Mouse (Mus musculus): ENCODE measurements around the gene Rsph6a. TPM values are rescaled to one million over a fixed set of nuclear protein-coding genes. Genes with fewer than 3 reads are reported as not detected.
A peak's percentile ranks its signal among the peaks of the same experiment; 100 is the strongest.
"Not testable (repeated sequence)": the region's sequence is repeated elsewhere in the genome, so short reads cannot be mapped to it uniquely, and the experiment has no call there.

Gene Rsph6a
- polyA plus RNA-seq, 1 experiment = not detected

DNA sequence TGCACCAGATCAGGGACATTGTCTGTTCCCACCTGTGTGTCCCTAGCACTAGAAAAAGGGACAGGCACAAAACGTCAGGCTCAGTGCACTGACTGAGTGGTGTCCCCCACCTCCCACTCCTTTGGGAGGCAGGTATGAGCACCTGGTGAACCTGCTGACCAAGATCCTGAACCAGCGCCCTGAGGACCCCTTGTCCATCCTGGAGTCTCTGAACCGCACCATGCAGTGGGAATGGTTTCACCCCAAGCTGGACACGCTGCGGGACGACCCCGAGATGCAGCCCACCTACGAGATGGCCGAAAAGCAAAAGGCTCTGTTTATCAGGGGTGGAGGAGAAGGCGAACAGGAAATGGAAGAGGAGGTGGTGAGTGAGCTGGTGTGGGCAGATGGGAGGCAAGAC, 2.9 kb downstream of the Rsph6a start:
- no peaks in the 10 kb centered on the region for H3K4me1 ChIP-seq (ENCODE audit: control insufficient read depth, insufficient read depth, low read length)
- H3K4me3 ChIP-seq (ENCODE audit: insufficient read depth, low read length) = no peak overlapping the region
- H3K27ac ChIP-seq (ENCODE audit: insufficient read depth, low read length) = no peak overlapping the region
- no peak for TF ChIP-seq POLR2A (IDR thresholded peaks at IDR 0.05; ENCODE audit: low read depth, low read length)
- no peak for TF ChIP-seq CTCF (IDR thresholded peaks at IDR 0.05; ENCODE audit: borderline replicate concordance, insufficient read depth, low read length)

DNA sequence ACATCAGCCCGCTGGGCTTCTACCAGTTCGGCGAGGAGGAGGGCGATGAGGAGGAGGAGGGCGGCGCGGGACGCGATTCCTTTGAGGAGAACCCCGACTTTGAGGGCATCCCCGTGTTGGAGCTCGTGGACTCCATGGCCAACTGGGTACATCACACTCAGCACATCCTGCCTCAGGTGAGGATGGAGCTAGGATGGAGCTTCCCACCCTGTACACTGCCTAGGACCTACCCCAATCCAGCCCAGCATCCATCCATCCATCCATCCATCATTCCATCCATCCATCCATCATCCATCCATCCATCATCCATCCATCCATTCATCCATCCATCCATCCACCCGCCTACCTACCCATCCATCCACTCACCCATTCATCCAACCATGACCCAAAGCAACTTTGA, 11.4 kb downstream of the Rsph6a start:
- H3K4me3 ChIP-seq (ENCODE audit: insufficient read depth, low read length) = no peak overlapping the region
- H3K4me1 ChIP-seq (ENCODE audit: control insufficient read depth, insufficient read depth, low read length) = no peaks in the 10 kb centered on the region
- H3K27ac ChIP-seq (ENCODE audit: insufficient read depth, low read length) = no peak overlapping the region
- TF ChIP-seq CTCF (IDR thresholded peaks at IDR 0.05; ENCODE audit: borderline replicate concordance, insufficient read depth, low read length) = no peak
- no peak for TF ChIP-seq POLR2A (IDR thresholded peaks at IDR 0.05; ENCODE audit: low read depth, low read length)

DNA sequence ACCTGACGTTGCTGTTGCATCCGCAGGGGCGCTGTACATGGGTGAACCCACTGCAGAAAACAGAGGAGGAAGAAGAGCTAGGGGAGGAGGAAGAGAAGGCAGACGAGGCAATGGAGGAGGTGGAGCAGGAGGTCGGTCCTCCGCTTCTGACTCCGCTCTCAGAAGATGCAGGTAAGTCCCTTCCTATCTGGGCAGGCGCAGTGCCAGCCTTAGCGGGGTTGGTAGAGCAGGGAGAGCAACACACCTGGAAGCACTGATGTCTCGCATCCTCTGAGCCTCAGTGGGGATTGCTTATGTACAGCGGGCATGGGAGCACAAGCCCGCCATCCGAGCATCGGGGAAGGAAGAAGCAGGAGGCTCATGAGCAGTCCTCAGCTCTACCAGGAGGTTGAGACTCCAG, 12.6 kb downstream of the Rsph6a start:
- TF ChIP-seq CTCF (IDR thresholded peaks at IDR 0.05; ENCODE audit: borderline replicate concordance, insufficient read depth, low read length) (no peak), POLR2A (IDR thresholded peaks at IDR 0.05; ENCODE audit: low read depth, low read length) (no peak)
- Histone ChIP-seq H3K4me1 (ENCODE audit: control insufficient read depth, insufficient read depth, low read length) (no peaks in the 10 kb centered on the region), H3K4me3 (ENCODE audit: insufficient read depth, low read length) (no peak overlapping the region), H3K27ac (ENCODE audit: insufficient read depth, low read length) (no peak overlapping the region)

DNA sequence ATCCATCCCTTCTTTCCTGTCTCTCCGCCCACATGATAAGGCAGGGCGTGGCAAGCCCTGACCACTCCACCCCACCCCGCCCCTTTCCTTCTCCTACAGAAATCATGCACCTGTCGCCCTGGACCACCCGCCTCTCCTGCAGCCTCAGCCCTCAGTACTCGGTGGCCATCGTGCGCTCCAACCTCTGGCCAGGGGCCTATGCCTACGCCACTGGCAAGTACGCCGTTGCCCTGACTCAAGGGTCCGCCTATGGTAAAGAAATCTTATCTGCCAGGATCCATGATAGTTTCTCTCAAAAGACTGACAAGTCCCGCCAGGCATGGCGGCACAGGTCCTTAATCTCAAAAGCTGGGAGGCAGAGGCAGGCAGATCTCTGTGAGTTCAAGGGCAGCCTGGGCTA, 13.4 kb downstream of the Rsph6a start:
- H3K27ac ChIP-seq (ENCODE audit: insufficient read depth, low read length) = no peak overlapping the region
- TF ChIP-seq POLR2A (IDR thresholded peaks at IDR 0.05; ENCODE audit: low read depth, low read length) (no peak), CTCF (IDR thresholded peaks at IDR 0.05; ENCODE audit: borderline replicate concordance, insufficient read depth, low read length) (no peak)
- H3K4me1 ChIP-seq (ENCODE audit: control insufficient read depth, insufficient read depth, low read length) = no peaks in the 10 kb centered on the region
- H3K4me3 ChIP-seq (ENCODE audit: insufficient read depth, low read length) = no peak overlapping the region

DNA sequence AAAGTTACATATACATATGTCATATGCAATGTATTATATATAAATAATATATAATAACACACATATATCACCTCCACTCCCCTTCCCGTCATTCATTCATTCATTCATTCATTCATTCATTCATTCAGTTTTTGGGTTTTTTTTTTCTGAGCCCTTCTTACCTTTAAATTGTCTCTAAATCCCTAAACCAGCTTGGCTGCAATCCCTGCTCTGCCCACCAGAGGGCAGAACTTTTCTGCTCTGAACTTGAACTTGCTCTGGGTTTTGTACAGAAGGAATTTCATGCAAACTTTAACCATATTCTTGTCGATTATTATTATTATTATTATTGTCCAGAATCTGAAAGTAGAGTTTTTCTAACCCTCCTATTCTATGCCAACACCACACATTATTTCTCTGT, 14.2 kb downstream of the Rsph6a start:
- no peaks in the 10 kb centered on the region for H3K4me1 ChIP-seq (ENCODE audit: control insufficient read depth, insufficient read depth, low read length)
- H3K4me3 ChIP-seq (ENCODE audit: insufficient read depth, low read length) = no peak overlapping the region
- TF ChIP-seq CTCF (IDR thresholded peaks at IDR 0.05; ENCODE audit: borderline replicate concordance, insufficient read depth, low read length) (0 out of 2 replicates have a peak, but pooled peaks have one; percentile 27), POLR2A (IDR thresholded peaks at IDR 0.05; ENCODE audit: low read depth, low read length) (no peak)

DNA sequence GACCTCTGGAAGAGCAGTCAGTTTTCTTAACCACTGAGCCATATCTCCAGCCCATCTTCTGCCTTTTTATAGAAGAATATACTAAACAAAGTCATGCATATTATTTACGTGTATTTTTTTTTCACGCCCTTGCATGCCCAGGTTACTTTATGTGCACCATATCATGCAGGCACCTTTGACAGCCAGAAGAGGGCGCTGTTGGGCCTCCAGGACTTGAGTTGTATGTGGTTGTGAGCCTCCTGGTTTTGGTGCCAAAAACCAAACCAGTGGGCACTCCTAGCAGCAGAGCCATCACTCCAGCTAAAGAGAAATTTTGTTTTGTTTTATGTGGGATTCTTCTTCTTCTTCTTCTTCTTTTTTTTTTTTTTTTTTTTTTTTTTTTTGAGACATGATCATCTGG, 15.0 kb downstream of the Rsph6a start:
- Histone ChIP-seq H3K4me3 (ENCODE audit: insufficient read depth, low read length) (no peak overlapping the region), H3K27ac (ENCODE audit: insufficient read depth, low read length) (no peak overlapping the region), H3K4me1 (ENCODE audit: control insufficient read depth, insufficient read depth, low read length) (no peaks in the 10 kb centered on the region)
- TF ChIP-seq POLR2A (IDR thresholded peaks at IDR 0.05; ENCODE audit: low read depth, low read length) = no peak
- peak; percentile 27; the same call in 1 of the 2 replicates for TF ChIP-seq CTCF (IDR thresholded peaks at IDR 0.05; ENCODE audit: borderline replicate concordance, insufficient read depth, low read length)

More for the DNA sequence above, 14.2 kb downstream of the Rsph6a start:
- H3K27ac ChIP-seq (ENCODE audit: insufficient read depth, low read length) = no peak overlapping the region

DNA sequence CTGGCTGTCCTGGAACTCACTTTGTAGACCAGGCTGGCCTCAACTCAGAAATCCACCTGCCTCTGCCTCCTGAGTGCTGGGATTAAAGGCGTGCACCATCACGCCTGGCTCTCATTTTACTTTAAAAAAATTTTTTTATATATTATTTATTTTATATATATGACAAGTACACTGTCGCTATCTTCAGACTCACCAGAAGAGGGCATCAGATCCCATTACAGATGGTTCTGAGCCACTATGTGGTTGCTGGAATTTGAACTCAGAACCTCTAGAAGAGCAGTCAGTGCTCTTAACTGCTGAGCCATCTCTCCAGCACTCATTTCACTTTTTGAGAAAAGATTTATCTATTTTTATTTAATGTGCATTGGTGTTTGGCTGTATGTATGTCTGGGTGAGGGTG, 16.5 kb downstream of the Rsph6a start:
- not testable (repeated sequence) for H3K4me1 ChIP-seq (ENCODE audit: control insufficient read depth, insufficient read depth, low read length); H3K27ac ChIP-seq (ENCODE audit: insufficient read depth, low read length); H3K4me3 ChIP-seq (ENCODE audit: insufficient read depth, low read length)

DNA sequence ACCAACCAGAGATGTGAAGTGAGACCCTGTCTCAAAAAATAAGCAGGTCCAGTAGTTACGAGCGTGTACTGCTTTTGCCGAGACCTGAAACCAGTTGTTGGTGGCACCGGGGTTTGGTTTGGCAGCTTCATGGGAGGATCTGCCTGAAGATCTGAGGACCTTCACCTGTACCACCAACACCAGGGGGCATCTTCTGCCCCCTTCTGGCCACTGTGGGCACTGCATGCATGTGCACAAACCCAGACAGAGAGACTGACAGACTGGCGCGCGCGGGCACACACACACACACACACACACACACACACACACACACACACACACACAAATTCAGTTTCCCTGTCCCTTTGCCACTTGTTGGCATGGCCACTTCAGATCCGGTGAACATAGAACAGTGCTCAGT, 19.0 kb downstream of the Rsph6a start:
- Histone ChIP-seq H3K4me1 (ENCODE audit: control insufficient read depth, insufficient read depth, low read length) (peaks cover 4% of the 10 kb centered on the region; the same call in 1 of the 2 replicates), H3K27ac (ENCODE audit: insufficient read depth, low read length) (no peak overlapping the region), H3K4me3 (ENCODE audit: insufficient read depth, low read length) (no peak overlapping the region)
- no peak for TF ChIP-seq POLR2A (IDR thresholded peaks at IDR 0.05; ENCODE audit: low read depth, low read length)
- peak; percentile 47; the same call in 1 of the 2 replicates for TF ChIP-seq CTCF (IDR thresholded peaks at IDR 0.05; ENCODE audit: borderline replicate concordance, insufficient read depth, low read length)

DNA sequence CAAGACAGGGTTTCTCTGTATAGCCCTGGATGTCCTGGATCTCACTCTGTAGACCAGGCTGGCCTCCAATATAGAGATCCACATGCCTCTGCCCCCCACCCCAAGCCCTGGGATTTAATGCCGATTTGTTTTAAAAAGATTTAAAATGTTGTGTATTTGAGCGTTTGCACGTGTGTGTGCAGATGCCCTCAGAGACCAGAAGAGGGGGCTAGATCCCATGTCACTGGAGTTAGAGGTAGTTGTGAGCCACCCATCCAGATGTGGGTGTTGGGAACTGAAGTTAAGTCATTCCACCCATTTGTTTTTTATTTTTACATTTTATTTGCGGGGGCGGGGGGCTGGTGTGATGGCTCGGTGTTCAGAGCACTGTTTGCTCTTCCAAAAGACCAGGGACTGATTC, 20.0 kb downstream of the Rsph6a start:
- TF ChIP-seq CTCF (IDR thresholded peaks at IDR 0.05; ENCODE audit: borderline replicate concordance, insufficient read depth, low read length) = no peak
- no peak for TF ChIP-seq POLR2A (IDR thresholded peaks at IDR 0.05; ENCODE audit: low read depth, low read length)
- H3K27ac ChIP-seq (ENCODE audit: insufficient read depth, low read length) = no peak overlapping the region
- no peak overlapping the region for H3K4me3 ChIP-seq (ENCODE audit: insufficient read depth, low read length)
- H3K4me1 ChIP-seq (ENCODE audit: control insufficient read depth, insufficient read depth, low read length) = peaks cover 4% of the 10 kb centered on the region; the same call in 1 of the 2 replicates

DNA sequence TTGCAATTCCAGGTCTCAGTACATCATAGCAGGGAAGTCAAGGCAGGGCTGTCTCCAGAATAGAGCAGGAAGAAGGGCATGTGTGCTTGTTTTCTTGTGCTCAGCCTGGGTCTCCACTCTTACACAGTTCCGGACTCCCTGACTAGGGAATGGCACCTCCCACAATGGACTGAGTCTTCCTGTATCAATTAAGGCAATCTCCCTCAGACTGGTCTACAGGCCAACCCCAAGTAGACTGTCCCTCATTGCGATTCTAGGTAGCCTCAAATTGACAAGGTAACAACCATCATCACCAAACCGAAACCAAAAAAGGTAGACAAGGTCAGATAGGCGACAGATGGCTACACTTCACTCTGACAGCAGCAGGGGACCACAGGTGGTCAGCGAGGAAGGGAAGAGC, 20.7 kb downstream of the Rsph6a start:
- Histone ChIP-seq H3K27ac (ENCODE audit: insufficient read depth, low read length) (no peak overlapping the region), H3K4me1 (ENCODE audit: control insufficient read depth, insufficient read depth, low read length) (peaks cover 4% of the 10 kb centered on the region; the same call in 1 of the 2 replicates), H3K4me3 (ENCODE audit: insufficient read depth, low read length) (peak overlapping the region; percentile 36)
- TF ChIP-seq POLR2A (IDR thresholded peaks at IDR 0.05; ENCODE audit: low read depth, low read length) = no peak
- no peak for TF ChIP-seq CTCF (IDR thresholded peaks at IDR 0.05; ENCODE audit: borderline replicate concordance, insufficient read depth, low read length)

Measured in embryonic fibroblast, embryonic 13.5 days (primary cell).